Mouse (Mus musculus) kidney, postnatal 4 days (tissue): ENCODE measurements around the gene Flad1.
A peak's percentile ranks its signal among the peaks of the same experiment; 100 is the strongest.

ENCODE experiments used
- DNase-seq, 2 experiments: peaks; one replicate each; pipeline ENCODE4 v3.0.0; 2021; ENCODE audit warnings: mixed read lengths in 2 of 2

Flad1 gene

GRCm38 (mm10) chr3:89382033-89382882 lies 29.4 kb downstream of the Flad1 start:
- no peak for DNase-seq

DNA sequence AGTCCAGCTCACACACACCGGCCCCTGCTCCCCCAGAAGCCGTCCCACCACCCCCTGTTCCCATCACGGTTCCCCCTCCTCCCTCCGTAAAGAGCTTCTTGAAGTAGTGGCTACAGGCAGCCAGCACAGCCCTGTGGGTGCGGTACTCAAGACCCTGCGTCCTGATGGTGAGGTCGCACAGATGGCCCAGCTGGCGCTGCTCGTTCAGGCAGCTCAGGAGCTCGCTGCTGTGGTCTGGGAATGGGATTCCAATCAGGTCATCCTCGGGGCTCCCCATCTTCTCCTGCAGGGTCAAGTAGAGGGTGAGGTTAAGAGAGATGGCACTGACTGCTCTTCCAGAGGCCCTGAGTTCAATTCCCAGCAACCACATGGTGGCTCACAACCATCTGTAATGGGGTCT lies 30.4 kb downstream of the Flad1 start:
- no peak for DNase-seq

- DNase-seq: no peak
Measured at GRCm38 (mm10) chr3:89380711-89381110, 31.0 kb downstream of the Flad1 start.

- DNase-seq: no peak
Measured at GRCm38 (mm10) chr3:89380291-89380690, 31.4 kb downstream of the Flad1 start.

DNA sequence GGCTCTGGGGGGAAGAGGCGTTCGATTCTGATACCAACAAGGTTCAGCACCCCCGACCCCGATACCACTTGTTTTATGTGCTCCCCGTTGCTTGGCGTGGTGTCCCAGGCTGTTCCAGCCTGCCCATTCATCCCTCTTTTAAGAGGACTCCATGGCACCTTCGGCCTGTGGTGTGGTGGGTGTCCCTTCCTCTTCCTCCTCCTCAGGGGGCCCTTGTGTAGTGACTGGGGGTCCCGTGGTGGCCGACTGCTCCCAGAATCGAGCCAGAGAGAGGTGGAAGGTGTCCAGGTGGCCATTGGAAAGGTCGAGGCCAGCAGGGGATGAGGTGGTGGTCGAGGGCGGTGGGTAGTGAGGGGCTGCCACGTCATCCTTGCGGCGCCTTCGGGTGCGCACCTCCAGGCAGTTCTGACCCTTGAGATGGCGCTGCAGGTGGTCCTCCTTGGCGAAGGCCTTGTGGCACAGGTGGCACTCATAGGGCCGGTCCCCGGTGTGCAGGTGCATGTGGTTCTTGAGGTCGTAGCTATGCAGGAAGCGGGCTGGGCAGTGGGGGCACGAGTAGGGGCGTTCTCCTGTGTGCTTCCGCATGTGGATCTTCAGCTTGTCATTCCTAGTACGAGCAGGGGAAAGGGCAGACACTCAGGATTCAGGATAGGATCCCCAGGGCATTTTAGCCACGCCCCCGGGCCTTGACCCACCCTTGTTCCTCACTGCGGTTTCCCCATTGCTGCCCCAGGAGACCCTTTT lies 32.1 kb downstream of the Flad1 start:
- DNase-seq: no peak

GRCm38 (mm10) chr3:89378394-89379067 lies 33.1 kb downstream of the Flad1 start:
- DNase-seq: peak; percentile 83 to 90

DNA sequence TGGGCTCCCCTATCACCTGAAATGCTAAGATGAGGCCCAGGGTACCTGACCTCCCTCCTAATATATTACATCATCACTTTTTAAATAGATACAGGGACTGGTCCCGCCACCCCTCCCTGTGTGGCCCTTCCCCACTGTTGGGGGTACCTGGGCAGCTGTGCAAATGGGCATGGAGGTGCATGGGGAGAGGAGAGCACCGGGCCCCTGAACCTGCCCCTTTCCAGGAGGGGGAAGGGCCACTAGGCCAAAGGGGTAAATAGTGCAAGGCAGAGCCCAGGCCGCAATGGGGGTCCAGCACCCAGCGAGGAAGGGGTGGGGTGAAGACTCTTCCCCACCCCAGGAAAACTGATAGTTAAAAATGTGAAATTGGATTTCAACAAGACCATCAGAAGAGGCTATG lies 33.8 kb downstream of the Flad1 start:
- DNase-seq: no peak

- DNase-seq: no peak
Measured at GRCm38 (mm10) chr3:89373581-89374231, 38.0 kb downstream of the Flad1 start.

GRCm38 (mm10) chr3:89367338-89367737 lies 44.3 kb downstream of the Flad1 start:
- DNase-seq: no peak

- DNase-seq: peak; percentile 54 to 72
Measured at GRCm38 (mm10) chr3:89365486-89366414, 45.9 kb downstream of the Flad1 start.

- DNase-seq: no peak
Measured at GRCm38 (mm10) chr3:89365153-89365485, 46.6 kb downstream of the Flad1 start, which contains the start of gene Dcst1. TSS of gene Dcst1 (minus strand) at chr3:89365253.

- DNase-seq: no peak
Measured at GRCm38 (mm10) chr3:89364631-89365030, 47.0 kb downstream of the Flad1 start.

DNA sequence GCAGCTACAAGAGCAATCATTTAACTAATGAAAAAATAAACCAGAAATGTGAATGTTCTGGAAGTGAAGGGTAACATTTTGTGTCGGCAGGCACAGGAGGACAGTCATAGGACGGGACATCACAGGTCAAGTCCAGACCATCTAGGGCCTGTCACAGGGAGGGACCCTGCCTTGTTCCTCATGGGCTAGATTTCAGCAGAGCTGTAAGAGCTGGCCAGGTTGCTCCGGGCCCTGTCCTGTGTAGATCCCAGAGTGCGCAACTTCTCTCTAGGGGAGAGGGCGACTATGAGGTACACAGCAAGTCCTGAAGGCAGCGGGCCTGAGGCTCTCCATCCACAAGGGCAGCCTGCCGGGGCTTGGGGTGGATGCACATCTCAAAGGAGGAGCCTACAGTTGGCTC lies 50.0 kb downstream of the Flad1 start, which contains the start of gene Dcst2:
Dcst2 (plus strand) TSS at position 301 of the 400 bp plus-strand sequence.
- no peak for DNase-seq

GRCm38 (mm10) chr3:89360237-89360636 lies 51.4 kb downstream of the Flad1 start:
- no peak for DNase-seq

DNA sequence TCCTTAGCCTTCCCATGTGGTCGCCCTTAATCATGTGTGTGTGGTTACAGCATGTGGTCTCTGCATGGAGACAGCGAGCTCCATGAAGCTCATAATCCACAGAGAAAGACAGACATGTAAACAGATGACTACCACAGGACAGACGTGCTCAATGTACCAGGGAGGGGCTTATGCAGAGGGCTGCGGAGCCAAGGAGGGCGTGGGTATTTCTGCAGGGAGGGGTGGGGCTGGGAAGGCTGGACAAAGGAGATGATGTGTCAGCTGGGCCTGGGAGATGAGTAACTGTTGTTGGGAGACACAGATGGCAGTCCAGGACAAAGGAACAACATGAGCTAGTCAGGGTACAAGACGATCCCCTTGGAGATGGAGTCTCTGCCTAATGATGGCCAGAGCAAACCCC lies 52.0 kb downstream of the Flad1 start:
- DNase-seq: no peak

DNA sequence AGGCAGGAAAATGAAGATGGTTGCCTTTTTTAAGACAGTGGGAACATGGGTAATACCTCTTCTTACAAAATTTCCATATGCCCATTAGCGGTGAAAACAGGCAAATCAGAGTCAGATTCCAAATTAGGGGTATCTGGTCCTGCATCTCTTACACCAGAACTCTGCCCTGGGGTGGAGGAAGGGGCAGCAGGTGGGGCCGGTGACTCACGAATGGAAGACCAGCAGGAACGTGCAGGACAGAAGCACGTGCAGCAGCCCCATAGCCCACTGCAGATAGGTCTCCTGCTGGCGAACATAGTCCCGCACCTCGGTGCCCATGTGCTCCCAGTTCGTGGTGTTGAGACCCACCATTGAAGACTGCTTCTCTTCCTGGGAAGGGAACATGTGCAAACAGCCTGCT lies 55.6 kb downstream of the Flad1 start:
- DNase-seq: no peak

- DNase-seq: peak in 1 of 2 experiments; percentile 57
Measured at GRCm38 (mm10) chr3:89355512-89355902, 56.2 kb downstream of the Flad1 start.

- peak; percentile 93 for DNase-seq
Measured at GRCm38 (mm10) chr3:89354816-89355511, 56.7 kb downstream of the Flad1 start.

GRCm38 (mm10) chr3:89351271-89351670 lies 60.4 kb downstream of the Flad1 start:
- DNase-seq: no peak
